Mouse (Mus musculus): Measurements from ENCODE around the gene Atg9b. TPM values are rescaled to one million over a fixed set of nuclear protein-coding genes. Genes with fewer than 3 reads are reported as not detected.

Gene Atg9b
- polyA plus RNA-seq, 1 experiment: 1.1 TPM

- 8% methylated on average over 9 of the region's 9 CpGs for WGBS
- no peak for TF ChIP-seq CTCF (IDR thresholded peaks at IDR 0.05; ENCODE audit: control insufficient read depth, insufficient read depth, low read length)
- TF ChIP-seq POLR2A (IDR thresholded peaks at IDR 0.05; ENCODE audit: borderline replicate concordance, control insufficient read depth, low read depth, low read length): no peak
- Histone ChIP-seq H3K4me3 (replicated peaks; ENCODE audit: control insufficient read depth, low read depth, low read length) (no peak overlapping the region), H3K4me1 (ENCODE audit: control insufficient read depth, insufficient read depth, low read length) (no peaks in the 10 kb centered on the region), H3K27ac (ENCODE audit: control insufficient read depth, insufficient read depth, low read depth, low read length, poor library complexity) (no peak overlapping the region)
Observed at GRCm38 (mm10) chr5:24337366-24337765, 54.6 kb downstream of the Atg9b start.

GRCm38 (mm10) chr5:24335888-24336511, 55.9 kb downstream of the Atg9b start:
- 34% methylated on average over 3 of the region's 3 CpGs for WGBS
- no peaks in the 10 kb centered on the region for H3K4me1 ChIP-seq (ENCODE audit: control insufficient read depth, insufficient read depth, low read length)
- H3K27ac ChIP-seq (ENCODE audit: control insufficient read depth, insufficient read depth, low read depth, low read length, poor library complexity): no peak overlapping the region
- TF ChIP-seq POLR2A (IDR thresholded peaks at IDR 0.05; ENCODE audit: borderline replicate concordance, control insufficient read depth, low read depth, low read length): no peak
- TF ChIP-seq CTCF (IDR thresholded peaks at IDR 0.05; ENCODE audit: control insufficient read depth, insufficient read depth, low read length): peak; percentile 48; the same call in 1 of the 2 replicates
- no peak overlapping the region for H3K4me3 ChIP-seq (replicated peaks; ENCODE audit: control insufficient read depth, low read depth, low read length)

GRCm38 (mm10) chr5:24334749-24335148, 57.2 kb downstream of the Atg9b start:
- no peak for TF ChIP-seq CTCF (IDR thresholded peaks at IDR 0.05; ENCODE audit: control insufficient read depth, insufficient read depth, low read length)
- TF ChIP-seq POLR2A (IDR thresholded peaks at IDR 0.05; ENCODE audit: borderline replicate concordance, control insufficient read depth, low read depth, low read length): no peak
- H3K4me1 ChIP-seq (ENCODE audit: control insufficient read depth, insufficient read depth, low read length): no peaks in the 10 kb centered on the region
- 75% methylated on average over 3 of the region's 3 CpGs for WGBS
- no peak overlapping the region for H3K4me3 ChIP-seq (replicated peaks; ENCODE audit: control insufficient read depth, low read depth, low read length)
- no peak overlapping the region for H3K27ac ChIP-seq (ENCODE audit: control insufficient read depth, insufficient read depth, low read depth, low read length, poor library complexity)

Other genes with a start within 250 kb of the Atg9b start
- gene Nupl2, start 227.2 kb downstream of the Atg9b start, polyA plus RNA-seq (2011; ENCODE audit: insufficient read depth, insufficient read length, low replicate concordance, missing spikeins): 3.3 and 6.3 TPM in 2 replicates
- not detected in 2 replicates for gene Kcnh2, start 40.5 kb downstream of the Atg9b start, polyA plus RNA-seq (2011; ENCODE audit: insufficient read depth, insufficient read length, low replicate concordance, missing spikeins)
- gene Nos3, start 27.3 kb downstream of the Atg9b start, polyA plus RNA-seq (2011; ENCODE audit: insufficient read depth, insufficient read length, low replicate concordance, missing spikeins): 0.47 TPM in 1 of 2 replicates, not detected in the other
- 10.2 and 11.2 TPM in 2 replicates for gene Abcb8, start 1.5 kb upstream of the Atg9b start, polyA plus RNA-seq (2011; ENCODE audit: insufficient read depth, insufficient read length, low replicate concordance, missing spikeins)
- gene Asic3, start 21.2 kb upstream of the Atg9b start, polyA plus RNA-seq (2011; ENCODE audit: insufficient read depth, insufficient read length, low replicate concordance, missing spikeins): not detected in 2 replicates
- gene Cdk5, start 31.4 kb upstream of the Atg9b start, polyA plus RNA-seq (2011; ENCODE audit: insufficient read depth, insufficient read length, low replicate concordance, missing spikeins): 28.2 and 54.7 TPM in 2 replicates
- 13.6 and 42.9 TPM in 2 replicates for gene Slc4a2, start 31.7 kb upstream of the Atg9b start, polyA plus RNA-seq (2011; ENCODE audit: insufficient read depth, insufficient read length, low replicate concordance, missing spikeins)
- gene Fastk, start 53.1 kb upstream of the Atg9b start, polyA plus RNA-seq (2011; ENCODE audit: insufficient read depth, insufficient read length, low replicate concordance, missing spikeins): 54.3 and 81.0 TPM in 2 replicates
- 14.4 and 22.1 TPM in 2 replicates for gene Tmub1, start 55.7 kb upstream of the Atg9b start, polyA plus RNA-seq (2011; ENCODE audit: insufficient read depth, insufficient read length, low replicate concordance, missing spikeins)
- gene Agap3, start 60.0 kb upstream of the Atg9b start, polyA plus RNA-seq (2011; ENCODE audit: insufficient read depth, insufficient read length, low replicate concordance, missing spikeins): 22.3 and 28.2 TPM in 2 replicates
- gene Gbx1, start 135.1 kb upstream of the Atg9b start, polyA plus RNA-seq (2011; ENCODE audit: insufficient read depth, insufficient read length, low replicate concordance, missing spikeins): not detected in 2 replicates
- gene Asb10, start 148.8 kb upstream of the Atg9b start, polyA plus RNA-seq (2011; ENCODE audit: insufficient read depth, insufficient read length, low replicate concordance, missing spikeins): not detected in 2 replicates
- gene 4931409K22Rik, start 164.7 kb upstream of the Atg9b start, polyA plus RNA-seq (2011; ENCODE audit: insufficient read depth, insufficient read length, low replicate concordance, missing spikeins): 4.7 TPM in 1 of 2 replicates, not detected in the other
- 22.9 and 29.1 TPM in 2 replicates for gene Abcf2, start 185.3 kb upstream of the Atg9b start, polyA plus RNA-seq (2011; ENCODE audit: insufficient read depth, insufficient read length, low replicate concordance, missing spikeins)
- 8.6 and 20.6 TPM in 2 replicates for gene Chpf2, start 194.6 kb upstream of the Atg9b start, polyA plus RNA-seq (2011; ENCODE audit: insufficient read depth, insufficient read length, low replicate concordance, missing spikeins)
- gene Smarcd3, start 232.3 kb upstream of the Atg9b start, polyA plus RNA-seq (2011; ENCODE audit: insufficient read depth, insufficient read length, low replicate concordance, missing spikeins): 3.4 and 6.1 TPM in 2 replicates

Measured in bone marrow, adult 2 months (tissue).